Mouse (Mus musculus) MEL (cell line): ENCODE results near the gene Pla2g6. TPM values are rescaled to one million over a fixed set of nuclear protein-coding genes. Genes with fewer than 3 reads are reported as not detected.
A peak's percentile ranks its signal among the peaks of the same experiment; 100 is the strongest.

Experiments
- DNase-seq: peaks from one replicate; pipeline ENCODE4 v3.0.0; 2011; ENCODE audit warnings: low read depth, low spot score
- H3K27ac ChIP-seq: 2 replicates; pipeline ENCODE4 v1.5.1; 2012; ENCODE audit warnings: low read depth, mild to moderate bottlenecking, control low read depth, low read length, moderate library complexity; ENCODE audit not compliant: control insufficient read depth
- H3K27me3 ChIP-seq, 2 experiments: fragments of 150-350 bp in 1 of 2; sonication (generic) in 1 of 2; 2 replicates each; pipeline ENCODE4 v1.6.1; 2012; ENCODE audit warnings: low read length in 2 of 2, mild to moderate bottlenecking in 2 of 2, improper control_type of control experiment in 1 of 2, moderate library complexity in 1 of 2; ENCODE audit not compliant: insufficient read depth in 2 of 2, control insufficient read depth in 1 of 2
- H3K36me3 ChIP-seq, 2 experiments: 2 replicates each; pipeline ENCODE4 v1.6.1; 2012 to 2014; ENCODE audit warnings: low read length in 2 of 2, improper control_type of control experiment in 1 of 2, inconsistent platforms in 1 of 2, mild to moderate bottlenecking in 1 of 2; ENCODE audit not compliant: insufficient read depth in 2 of 2, control insufficient read depth in 1 of 2
- H3K4me1 ChIP-seq, 2 experiments: fragments of 150-350 bp in 1 of 2; sonication (generic) in 1 of 2; 2 replicates each; pipeline ENCODE4 v1.6.1; 2012; ENCODE audit warnings: low read length in 2 of 2, improper control_type of control experiment in 1 of 2, mild to moderate bottlenecking in 1 of 2; ENCODE audit not compliant: insufficient read depth in 2 of 2, control insufficient read depth in 1 of 2
- H3K4me3 ChIP-seq, 2 experiments: fragments of 150-350 bp in 1 of 2; sonication (generic) in 1 of 2; 2 replicates each; pipeline ENCODE4 v1.5.1; 2012; ENCODE audit warnings: low read depth in 2 of 2, low read length in 2 of 2, mild to moderate bottlenecking in 2 of 2, moderate library complexity in 2 of 2, control low read depth in 1 of 2, improper control_type of control experiment in 1 of 2; ENCODE audit not compliant: control insufficient read depth in 1 of 2, insufficient read depth in 1 of 2
- H3K79me2 ChIP-seq: 2 replicates; pipeline ENCODE4 v1.6.1; 2012; ENCODE audit warnings: mild to moderate bottlenecking, low read length, moderate library complexity; ENCODE audit not compliant: control insufficient read depth, poor library complexity, insufficient read depth
- H3K9ac ChIP-seq: 2 replicates; pipeline ENCODE4 v1.6.1; 2012; ENCODE audit warnings: low read depth, mild to moderate bottlenecking, control low read depth, low read length, moderate library complexity; ENCODE audit not compliant: control insufficient read depth, poor library complexity, severe bottlenecking
- H3K9me3 ChIP-seq: fragments of 150-350 bp; sonication (generic); replicated peaks from 2 replicates; pipeline ENCODE4 v1.6.1; 2012; ENCODE audit warnings: mild to moderate bottlenecking, low read length, improper control_type of control experiment, moderate library complexity; ENCODE audit not compliant: insufficient read depth
- BHLHE40 ChIP-seq: IDR thresholded peaks from 2 replicates; pipeline ENCODE4 v1.6.1; 2012; ENCODE audit warnings: low read depth, mild to moderate bottlenecking, inconsistent platforms, low read length, improper control_type of control experiment, borderline replicate concordance
- CHD1 ChIP-seq: IDR thresholded peaks from 2 replicates; pipeline ENCODE4 v1.6.1; 2012; ENCODE audit warnings: low read depth, mild to moderate bottlenecking, inconsistent platforms, low read length, improper control_type of control experiment
- CHD2 ChIP-seq: IDR thresholded peaks from 2 replicates; pipeline ENCODE4 v1.6.1; 2011; ENCODE audit warnings: low read length, improper control_type of control experiment
- CTCF ChIP-seq, 3 experiments: IDR thresholded peaks in 2 of 3; conservative IDR thresholded peaks in 1 of 3; 2 replicates each; pipeline ENCODE4 v1.5.1; 2011 to 2012; ENCODE audit warnings: low read length in 3 of 3, low read depth in 2 of 3, mild to moderate bottlenecking in 2 of 3, improper control_type of control experiment in 1 of 3, inconsistent platforms in 1 of 3, mixed read lengths in 1 of 3, moderate library complexity in 1 of 3; ENCODE audit not compliant: control insufficient read depth in 1 of 3, insufficient read depth in 1 of 3, poor library complexity in 1 of 3, severe bottlenecking in 1 of 3
- E2F4 ChIP-seq: IDR thresholded peaks from 2 replicates; pipeline ENCODE4 v1.6.1; 2011; ENCODE audit warnings: low read depth, low read length, improper control_type of control experiment, borderline replicate concordance
- ELF1 ChIP-seq: IDR thresholded peaks from 2 replicates; pipeline ENCODE4 v1.6.1; 2014; ENCODE audit warnings: low read depth, mild to moderate bottlenecking, inconsistent platforms, low read length, improper control_type of control experiment, moderate library complexity
- EP300 ChIP-seq, 2 experiments: IDR thresholded peaks; 2 replicates each; pipeline ENCODE4 v1.6.1; 2011; ENCODE audit warnings: improper control_type of control experiment in 2 of 2, low read length in 2 of 2, low read depth in 1 of 2, mild to moderate bottlenecking in 1 of 2
- ETS1 ChIP-seq: IDR thresholded peaks from 2 replicates; pipeline ENCODE4 v1.6.1; 2012; ENCODE audit warnings: low read depth, mild to moderate bottlenecking, inconsistent platforms, low read length, improper control_type of control experiment, moderate library complexity
- GABPA ChIP-seq: IDR thresholded peaks from 2 replicates; pipeline ENCODE4 v1.6.1; 2012; ENCODE audit warnings: low read depth, mild to moderate bottlenecking, inconsistent platforms, low read length, improper control_type of control experiment, moderate library complexity
- HCFC1 ChIP-seq: IDR thresholded peaks from 2 replicates; pipeline ENCODE4 v1.6.1; 2012; ENCODE audit warnings: low read depth, mild to moderate bottlenecking, inconsistent platforms, low read length, improper control_type of control experiment, moderate library complexity
- JUND ChIP-seq: IDR thresholded peaks from 2 replicates; pipeline ENCODE4 v1.6.1; 2011; ENCODE audit warnings: low read depth, mild to moderate bottlenecking, improper control_type of control experiment, low read length
- KAT2A ChIP-seq: conservative IDR thresholded peaks from 2 replicates; pipeline ENCODE4 v1.6.1; 2012; ENCODE audit warnings: low read depth, low read length, improper control_type of control experiment, inconsistent platforms
- MAFK ChIP-seq: IDR thresholded peaks from 2 replicates; pipeline ENCODE4 v1.6.1; 2011; ENCODE audit warnings: low read depth, mild to moderate bottlenecking, low read length, improper control_type of control experiment, borderline replicate concordance
- MAX ChIP-seq: IDR thresholded peaks from 2 replicates; pipeline ENCODE4 v1.6.1; 2011; ENCODE audit warnings: low read length, improper control_type of control experiment
- MAZ ChIP-seq: IDR thresholded peaks from 2 replicates; pipeline ENCODE4 v1.6.1; 2012; ENCODE audit warnings: low read depth, mild to moderate bottlenecking, inconsistent platforms, low read length, improper control_type of control experiment
- MEF2A ChIP-seq: IDR thresholded peaks from 2 replicates; pipeline ENCODE4 v1.6.1; 2014; ENCODE audit warnings: low read depth, mild to moderate bottlenecking, inconsistent platforms, low read length, improper control_type of control experiment; ENCODE audit not compliant: poor library complexity, insufficient replicate concordance, severe bottlenecking; ENCODE audit errors: extremely low read depth
- MXI1 ChIP-seq: IDR thresholded peaks from 2 replicates; pipeline ENCODE4 v1.6.1; 2011; ENCODE audit warnings: mild to moderate bottlenecking, low read depth, low read length, improper control_type of control experiment
- MYB ChIP-seq: IDR thresholded peaks from 2 replicates; pipeline ENCODE4 v1.6.1; 2011; ENCODE audit warnings: mild to moderate bottlenecking, low read depth, low read length, improper control_type of control experiment
- MYC ChIP-seq: IDR thresholded peaks from 2 replicates; pipeline ENCODE4 v1.6.1; 2011; ENCODE audit warnings: low read depth, mild to moderate bottlenecking, low read length, improper control_type of control experiment, moderate library complexity
- NELFE ChIP-seq: IDR thresholded peaks from 2 replicates; pipeline ENCODE4 v1.6.1; 2011; ENCODE audit warnings: low read depth, low read length, improper control_type of control experiment
- NRF1 ChIP-seq: IDR thresholded peaks from 2 replicates; pipeline ENCODE4 v1.6.1; 2014; ENCODE audit warnings: low read depth, mild to moderate bottlenecking, inconsistent platforms, low read length, improper control_type of control experiment, moderate library complexity; ENCODE audit not compliant: poor library complexity, insufficient read depth, severe bottlenecking
- POLR2A ChIP-seq, 2 experiments: IDR thresholded peaks; 2 replicates each; pipeline ENCODE4 v1.6.1; 2011 to 2012; ENCODE audit warnings: low read length in 2 of 2, mild to moderate bottlenecking in 2 of 2, control low read depth in 1 of 2, improper control_type of control experiment in 1 of 2, low read depth in 1 of 2, moderate library complexity in 1 of 2; ENCODE audit not compliant: control insufficient read depth in 1 of 2, insufficient read depth in 1 of 2, poor library complexity in 1 of 2
- POLR2AphosphoS2 ChIP-seq: IDR thresholded peaks from 2 replicates; pipeline ENCODE4 v1.6.1; 2011; ENCODE audit warnings: low read length, improper control_type of control experiment
- POLR2AphosphoS5 ChIP-seq: IDR thresholded peaks from 2 replicates; pipeline ENCODE4 v1.6.1; 2012; ENCODE audit warnings: low read depth, borderline replicate concordance, mild to moderate bottlenecking, inconsistent platforms, low read length, moderate library complexity, mixed read lengths
- RAD21 ChIP-seq: IDR thresholded peaks from 2 replicates; pipeline ENCODE4 v1.6.1; 2011; ENCODE audit warnings: mild to moderate bottlenecking, low read depth, low read length, improper control_type of control experiment
- RCOR1 ChIP-seq: IDR thresholded peaks from 2 replicates; pipeline ENCODE4 v1.6.1; 2012; ENCODE audit warnings: low read depth, mild to moderate bottlenecking, inconsistent platforms, low read length, improper control_type of control experiment
- SIN3A ChIP-seq: IDR thresholded peaks from 2 replicates; pipeline ENCODE4 v1.6.1; 2012; ENCODE audit warnings: low read length, improper control_type of control experiment, inconsistent platforms
- SMC3 ChIP-seq: IDR thresholded peaks from 2 replicates; pipeline ENCODE4 v1.6.1; 2011; ENCODE audit warnings: low read depth, low read length, improper control_type of control experiment
- TAL1 ChIP-seq: IDR thresholded peaks from 2 replicates; pipeline ENCODE4 v1.6.1; 2012; ENCODE audit warnings: mild to moderate bottlenecking, inconsistent platforms, low read length, moderate library complexity, mixed read lengths
- TBP ChIP-seq: IDR thresholded peaks from 2 replicates; pipeline ENCODE4 v1.8.0; 2011; ENCODE audit warnings: low read depth, low read length, improper control_type of control experiment
- TCF12 ChIP-seq: IDR thresholded peaks from 2 replicates; pipeline ENCODE4 v1.6.1; 2014; ENCODE audit warnings: low read depth, mild to moderate bottlenecking, inconsistent platforms, low read length, improper control_type of control experiment, moderate library complexity
- USF1 ChIP-seq: IDR thresholded peaks from 2 replicates; pipeline ENCODE4 v1.6.1; 2014; ENCODE audit warnings: low read depth, mild to moderate bottlenecking, inconsistent platforms, low read length, improper control_type of control experiment, moderate library complexity
- USF2 ChIP-seq, 2 experiments: IDR thresholded peaks; 2 replicates each; pipeline ENCODE4 v1.6.1; 2011 to 2012; ENCODE audit warnings: improper control_type of control experiment in 2 of 2, low read length in 2 of 2, borderline replicate concordance in 1 of 2, inconsistent platforms in 1 of 2, low read depth in 1 of 2, mild to moderate bottlenecking in 1 of 2; ENCODE audit not compliant: insufficient read depth in 1 of 2
- ZC3H11A ChIP-seq: IDR thresholded peaks from 2 replicates; pipeline ENCODE4 v1.6.1; 2012; ENCODE audit warnings: low read depth, mild to moderate bottlenecking, inconsistent platforms, low read length, improper control_type of control experiment
- ZKSCAN1 ChIP-seq: IDR thresholded peaks from 2 replicates; pipeline ENCODE4 v1.6.1; 2012; ENCODE audit warnings: low read depth, mild to moderate bottlenecking, inconsistent platforms, low read length, improper control_type of control experiment, moderate library complexity
- ZMIZ1 ChIP-seq: IDR thresholded peaks from 2 replicates; pipeline ENCODE4 v1.6.1; 2012; ENCODE audit warnings: low read depth, mild to moderate bottlenecking, inconsistent platforms, low read length, improper control_type of control experiment, moderate library complexity
- polyA plus RNA-seq, 2 experiments: library from polyadenylated mRNA; stranded (reverse) in 1 of 2; unstranded in 1 of 2; fragments of >175 nt in 1 of 2; fragments of >200 nt in 1 of 2; gene quantifications; 2 replicates each; pipeline versions ENCODE4 v1.2.1 to v1.2.4; 2012; ENCODE audit warnings: low replicate concordance in 2 of 2, low read depth in 1 of 2; ENCODE audit not compliant: insufficient read length in 2 of 2, insufficient read depth in 1 of 2, missing spikeins in 1 of 2
- total RNA-seq: library from RNA; depleted of rRNA; stranded (reverse); fragments of 300-350 nt; gene quantifications from 2 replicates; pipeline ENCODE4 v1.2.3, GENCODE M21; 2012

The Pla2g6 gene
- total and polyA plus RNA-seq, 3 experiments, result 11.8 to 24.7 TPM; not detected in 1

GRCm38 (mm10) chr15:79271124-79271746 is 57.0 kb downstream of the Pla2g6 start:
- Histone ChIP-seq H3K4me1 (no peaks in the 10 kb centered on the region), H3K9me3 (no peaks in the 10 kb centered on the region), H3K4me3 (peak overlapping the region; percentile 57 to 81), H3K79me2 (no peaks in the 10 kb centered on the region; the same call in 1 of the 2 replicates), H3K36me3 (no peaks in the 10 kb centered on the region), H3K9ac (peak overlapping the region; percentile 69), H3K27ac (no peak overlapping the region), H3K27me3 (no peaks in the 10 kb centered on the region)
- DNase-seq, result peak; percentile 88
- TF ChIP-seq ELF1, result no peak
- no peak for TF ChIP-seq NELFE
- no peak for TF ChIP-seq POLR2AphosphoS2
- TF ChIP-seq ZKSCAN1, result no peak
- no peak for TF ChIP-seq MAFK
- no peak for TF ChIP-seq KAT2A
- no peak for TF ChIP-seq POLR2A (IDR thresholded peaks at IDR 0.05; ENCODE audit: control insufficient read depth in 1 of 2, insufficient read depth in 1 of 2, low read depth in 1 of 2, low read length in 2 of 2, poor library complexity in 1 of 2)
- TF ChIP-seq MEF2A, result no peak
- no peak for TF ChIP-seq MYB
- no peak for TF ChIP-seq SIN3A
- TF ChIP-seq CHD1, result no peak
- TF ChIP-seq CTCF (IDR thresholded peaks at IDR 0.05 in 2 of 3, conservative IDR thresholded peaks at IDR 0.05 in 1 of 3; ENCODE audit: control insufficient read depth in 1 of 3, insufficient read depth in 1 of 3, low read depth in 2 of 3, low read length in 3 of 3, poor library complexity in 1 of 3, severe bottlenecking in 1 of 3), result peak; percentile 71 to 85 (median 82)
- TF ChIP-seq POLR2AphosphoS5, result no peak
- TF ChIP-seq GABPA, result no peak
- TF ChIP-seq MAZ, result no peak
- TF ChIP-seq ZC3H11A, result peak; percentile 28; the same call in 1 of the 2 replicates
- TF ChIP-seq SMC3, result peak; percentile 65
- TF ChIP-seq MXI1, result no peak
- TF ChIP-seq HCFC1, result no peak
- no peak for TF ChIP-seq E2F4
- no peak for TF ChIP-seq EP300 (IDR thresholded peaks at IDR 0.05; ENCODE audit: low read depth in 1 of 2, low read length in 2 of 2)
- TF ChIP-seq MAX, result no peak; the same call in 1 of the 2 replicates
- no peak for TF ChIP-seq TCF12
- TF ChIP-seq BHLHE40, result no peak
- TF ChIP-seq USF2 (IDR thresholded peaks at IDR 0.05; ENCODE audit: borderline replicate concordance in 1 of 2, insufficient read depth in 1 of 2, low read depth in 1 of 2, low read length in 2 of 2), result no peak
- TF ChIP-seq RAD21, result peak; percentile 47
- TF ChIP-seq MYC, result 0 out of 2 replicates have a peak, but pooled peaks have one; percentile 26
- no peak for TF ChIP-seq RCOR1
- no peak for TF ChIP-seq ZMIZ1
- TF ChIP-seq TAL1, result no peak
- no peak for TF ChIP-seq TBP
- no peak for TF ChIP-seq USF1
- no peak for TF ChIP-seq ETS1
- no peak for TF ChIP-seq CHD2
- TF ChIP-seq NRF1, result no peak
- TF ChIP-seq JUND, result no peak
